Mouse (Mus musculus) MEL (cell line): ENCODE measurements around the gene Gtf2i. TPM values are rescaled to one million over a fixed set of nuclear protein-coding genes. Genes with fewer than 3 reads are reported as not detected.

ENCODE experiments used
- DNase-seq: peaks from one replicate; pipeline ENCODE4 v3.0.0; 2011; ENCODE audit warnings: low read depth, low spot score
- H3K27ac ChIP-seq: 2 replicates; pipeline ENCODE4 v1.5.1; 2012; ENCODE audit warnings: low read depth, mild to moderate bottlenecking, control low read depth, low read length, moderate library complexity; ENCODE audit not compliant: control insufficient read depth
- H3K27me3 ChIP-seq, 2 experiments: fragments of 150-350 bp in 1 of 2; sonication (generic) in 1 of 2; 2 replicates each; pipeline ENCODE4 v1.6.1; 2012; ENCODE audit warnings: low read length in 2 of 2, mild to moderate bottlenecking in 2 of 2, improper control_type of control experiment in 1 of 2, moderate library complexity in 1 of 2; ENCODE audit not compliant: insufficient read depth in 2 of 2, control insufficient read depth in 1 of 2
- H3K36me3 ChIP-seq, 2 experiments: 2 replicates each; pipeline ENCODE4 v1.6.1; 2012 to 2014; ENCODE audit warnings: low read length in 2 of 2, improper control_type of control experiment in 1 of 2, inconsistent platforms in 1 of 2, mild to moderate bottlenecking in 1 of 2; ENCODE audit not compliant: insufficient read depth in 2 of 2, control insufficient read depth in 1 of 2
- H3K4me1 ChIP-seq, 2 experiments: fragments of 150-350 bp in 1 of 2; sonication (generic) in 1 of 2; 2 replicates each; pipeline ENCODE4 v1.6.1; 2012; ENCODE audit warnings: low read length in 2 of 2, improper control_type of control experiment in 1 of 2, mild to moderate bottlenecking in 1 of 2; ENCODE audit not compliant: insufficient read depth in 2 of 2, control insufficient read depth in 1 of 2
- H3K4me3 ChIP-seq, 2 experiments: fragments of 150-350 bp in 1 of 2; sonication (generic) in 1 of 2; 2 replicates each; pipeline ENCODE4 v1.5.1; 2012; ENCODE audit warnings: low read depth in 2 of 2, low read length in 2 of 2, mild to moderate bottlenecking in 2 of 2, moderate library complexity in 2 of 2, control low read depth in 1 of 2, improper control_type of control experiment in 1 of 2; ENCODE audit not compliant: control insufficient read depth in 1 of 2, insufficient read depth in 1 of 2
- H3K79me2 ChIP-seq: 2 replicates; pipeline ENCODE4 v1.6.1; 2012; ENCODE audit warnings: mild to moderate bottlenecking, low read length, moderate library complexity; ENCODE audit not compliant: control insufficient read depth, poor library complexity, insufficient read depth
- H3K9ac ChIP-seq: 2 replicates; pipeline ENCODE4 v1.6.1; 2012; ENCODE audit warnings: low read depth, mild to moderate bottlenecking, control low read depth, low read length, moderate library complexity; ENCODE audit not compliant: control insufficient read depth, poor library complexity, severe bottlenecking
- H3K9me3 ChIP-seq: fragments of 150-350 bp; sonication (generic); replicated peaks from 2 replicates; pipeline ENCODE4 v1.6.1; 2012; ENCODE audit warnings: mild to moderate bottlenecking, low read length, improper control_type of control experiment, moderate library complexity; ENCODE audit not compliant: insufficient read depth
- BHLHE40 ChIP-seq: IDR thresholded peaks from 2 replicates; pipeline ENCODE4 v1.6.1; 2012; ENCODE audit warnings: low read depth, mild to moderate bottlenecking, inconsistent platforms, low read length, improper control_type of control experiment, borderline replicate concordance
- CHD1 ChIP-seq: IDR thresholded peaks from 2 replicates; pipeline ENCODE4 v1.6.1; 2012; ENCODE audit warnings: low read depth, mild to moderate bottlenecking, inconsistent platforms, low read length, improper control_type of control experiment
- CHD2 ChIP-seq: IDR thresholded peaks from 2 replicates; pipeline ENCODE4 v1.6.1; 2011; ENCODE audit warnings: low read length, improper control_type of control experiment
- CTCF ChIP-seq, 3 experiments: IDR thresholded peaks in 2 of 3; conservative IDR thresholded peaks in 1 of 3; 2 replicates each; pipeline ENCODE4 v1.5.1; 2011 to 2012; ENCODE audit warnings: low read length in 3 of 3, low read depth in 2 of 3, mild to moderate bottlenecking in 2 of 3, improper control_type of control experiment in 1 of 3, inconsistent platforms in 1 of 3, mixed read lengths in 1 of 3, moderate library complexity in 1 of 3; ENCODE audit not compliant: control insufficient read depth in 1 of 3, insufficient read depth in 1 of 3, poor library complexity in 1 of 3, severe bottlenecking in 1 of 3
- ETS1 ChIP-seq: IDR thresholded peaks from 2 replicates; pipeline ENCODE4 v1.6.1; 2012; ENCODE audit warnings: low read depth, mild to moderate bottlenecking, inconsistent platforms, low read length, improper control_type of control experiment, moderate library complexity
- GABPA ChIP-seq: IDR thresholded peaks from 2 replicates; pipeline ENCODE4 v1.6.1; 2012; ENCODE audit warnings: low read depth, mild to moderate bottlenecking, inconsistent platforms, low read length, improper control_type of control experiment, moderate library complexity
- JUND ChIP-seq: IDR thresholded peaks from 2 replicates; pipeline ENCODE4 v1.6.1; 2011; ENCODE audit warnings: low read depth, mild to moderate bottlenecking, improper control_type of control experiment, low read length
- MYB ChIP-seq: IDR thresholded peaks from 2 replicates; pipeline ENCODE4 v1.6.1; 2011; ENCODE audit warnings: mild to moderate bottlenecking, low read depth, low read length, improper control_type of control experiment
- MYC ChIP-seq: IDR thresholded peaks from 2 replicates; pipeline ENCODE4 v1.6.1; 2011; ENCODE audit warnings: low read depth, mild to moderate bottlenecking, low read length, improper control_type of control experiment, moderate library complexity
- NRF1 ChIP-seq: IDR thresholded peaks from 2 replicates; pipeline ENCODE4 v1.6.1; 2014; ENCODE audit warnings: low read depth, mild to moderate bottlenecking, inconsistent platforms, low read length, improper control_type of control experiment, moderate library complexity; ENCODE audit not compliant: poor library complexity, insufficient read depth, severe bottlenecking
- POLR2AphosphoS2 ChIP-seq: IDR thresholded peaks from 2 replicates; pipeline ENCODE4 v1.6.1; 2011; ENCODE audit warnings: low read length, improper control_type of control experiment
- POLR2AphosphoS5 ChIP-seq: IDR thresholded peaks from 2 replicates; pipeline ENCODE4 v1.6.1; 2012; ENCODE audit warnings: low read depth, borderline replicate concordance, mild to moderate bottlenecking, inconsistent platforms, low read length, moderate library complexity, mixed read lengths
- RAD21 ChIP-seq: IDR thresholded peaks from 2 replicates; pipeline ENCODE4 v1.6.1; 2011; ENCODE audit warnings: mild to moderate bottlenecking, low read depth, low read length, improper control_type of control experiment
- SIN3A ChIP-seq: IDR thresholded peaks from 2 replicates; pipeline ENCODE4 v1.6.1; 2012; ENCODE audit warnings: low read length, improper control_type of control experiment, inconsistent platforms
- TAL1 ChIP-seq: IDR thresholded peaks from 2 replicates; pipeline ENCODE4 v1.6.1; 2012; ENCODE audit warnings: mild to moderate bottlenecking, inconsistent platforms, low read length, moderate library complexity, mixed read lengths
- TBP ChIP-seq: IDR thresholded peaks from 2 replicates; pipeline ENCODE4 v1.8.0; 2011; ENCODE audit warnings: low read depth, low read length, improper control_type of control experiment
- TCF12 ChIP-seq: IDR thresholded peaks from 2 replicates; pipeline ENCODE4 v1.6.1; 2014; ENCODE audit warnings: low read depth, mild to moderate bottlenecking, inconsistent platforms, low read length, improper control_type of control experiment, moderate library complexity
- UBTF ChIP-seq: IDR thresholded peaks from 2 replicates; pipeline ENCODE4 v1.6.1; 2012; ENCODE audit warnings: low read depth, mild to moderate bottlenecking, inconsistent platforms, low read length, improper control_type of control experiment, moderate library complexity, borderline replicate concordance; ENCODE audit not compliant: insufficient read depth
- USF1 ChIP-seq: IDR thresholded peaks from 2 replicates; pipeline ENCODE4 v1.6.1; 2014; ENCODE audit warnings: low read depth, mild to moderate bottlenecking, inconsistent platforms, low read length, improper control_type of control experiment, moderate library complexity
- USF2 ChIP-seq, 2 experiments: IDR thresholded peaks; 2 replicates each; pipeline ENCODE4 v1.6.1; 2011 to 2012; ENCODE audit warnings: improper control_type of control experiment in 2 of 2, low read length in 2 of 2, borderline replicate concordance in 1 of 2, inconsistent platforms in 1 of 2, low read depth in 1 of 2, mild to moderate bottlenecking in 1 of 2; ENCODE audit not compliant: insufficient read depth in 1 of 2
- polyA plus RNA-seq, 2 experiments: library from polyadenylated mRNA; stranded (reverse) in 1 of 2; unstranded in 1 of 2; fragments of >175 nt in 1 of 2; fragments of >200 nt in 1 of 2; gene quantifications; 2 replicates each; pipeline versions ENCODE4 v1.2.1 to v1.2.4; 2012; ENCODE audit warnings: low replicate concordance in 2 of 2, low read depth in 1 of 2; ENCODE audit not compliant: insufficient read length in 2 of 2, insufficient read depth in 1 of 2, missing spikeins in 1 of 2
- total RNA-seq: library from RNA; depleted of rRNA; stranded (reverse); fragments of 300-350 nt; gene quantifications from 2 replicates; pipeline ENCODE4 v1.2.3, GENCODE M21; 2012

The Gtf2i gene
- total and polyA plus RNA-seq, 3 experiments = 46.7 to 151 (median 128) TPM

- DNase-seq = no peak
- no peak overlapping the region for H3K9ac ChIP-seq
- no peaks in the 10 kb centered on the region for H3K9me3 ChIP-seq
- H3K4me1 ChIP-seq = peaks cover 2 to 5% of the 10 kb centered on the region in 2 experiments; a peak in 2 of 4 replicates
- H3K79me2 ChIP-seq = peaks cover 9% of the 10 kb centered on the region
- no peak for TF ChIP-seq UBTF
- no peak for TF ChIP-seq SIN3A
- TF ChIP-seq MYB = no peak
- no peak for TF ChIP-seq BHLHE40
- TF ChIP-seq RAD21 = no peak
- TF ChIP-seq USF2 (IDR thresholded peaks at IDR 0.05; ENCODE audit: borderline replicate concordance in 1 of 2, insufficient read depth in 1 of 2, low read depth in 1 of 2, low read length in 2 of 2) = no peak
- no peak for TF ChIP-seq USF1
- TF ChIP-seq NRF1 = no peak
- TF ChIP-seq POLR2AphosphoS2 = no peak
- no peak for TF ChIP-seq CHD1
- H3K27ac ChIP-seq = no peak overlapping the region
- H3K4me3 ChIP-seq = no peak overlapping the region
- peaks cover 0 to 4% of the 10 kb centered on the region in 2 experiments; a peak in 2 of 4 replicates for H3K27me3 ChIP-seq
- H3K36me3 ChIP-seq = peaks cover 0 to 5% of the 10 kb centered on the region in 2 experiments; a peak in 2 of 4 replicates
Observed at GRCm38 (mm10) chr5:134318903-134319302, 4.3 kb upstream of the Gtf2i start.

GRCm38 (mm10) chr5:134316721-134317120 is 2.2 kb upstream of the Gtf2i start:
- H3K27me3 ChIP-seq = peaks cover 0 to 4% of the 10 kb centered on the region in 2 experiments; a peak in 2 of 4 replicates
- H3K79me2 ChIP-seq = peaks cover 30% of the 10 kb centered on the region
- H3K27ac ChIP-seq = no peak overlapping the region
- TF ChIP-seq CHD1 (no peak), TBP (no peak), MYC (no peak), GABPA (no peak), BHLHE40 (no peak), POLR2AphosphoS5 (no peak), SIN3A (no peak), CHD2 (no peak), TAL1 (no peak), TCF12 (no peak), JUND (no peak), ETS1 (no peak), CTCF (IDR thresholded peaks at IDR 0.05 in 2 of 3, conservative IDR thresholded peaks at IDR 0.05 in 1 of 3; ENCODE audit: control insufficient read depth in 1 of 3, insufficient read depth in 1 of 3, low read depth in 2 of 3, low read length in 3 of 3, poor library complexity in 1 of 3, severe bottlenecking in 1 of 3) (no peak), MYB (no peak)
- no peak for DNase-seq
- no peak overlapping the region for H3K9ac ChIP-seq
- peaks cover 2 to 7% of the 10 kb centered on the region in 2 experiments; a peak in 2 of 4 replicates for H3K4me1 ChIP-seq
- H3K9me3 ChIP-seq = no peaks in the 10 kb centered on the region
- no peak overlapping the region for H3K4me3 ChIP-seq
- H3K36me3 ChIP-seq = peaks cover 0 to 10% of the 10 kb centered on the region in 2 experiments; a peak in 2 of 4 replicates
